In genomic region chr12:83349736-83350135, GRCm38 (mm10) we compare ENCODE assay signal across 21 mouse cellular contexts.
"Had no signal": no experiment of that assay in that cellular context is flagged by ENCODE, and none has a peak within 500 bp of the region (broad histone marks: within the 10 kb centered on the region; RNA-seq: fewer than 3 reads in every experiment).

No protein-coding gene starts in this region.

- DNase-seq: cerebellum, adult 9-10 months; cerebellum, adult 9-11 months; embryo, embryonic 11 days; forebrain, postnatal 0 days; gastrocnemius, adult 2 months; gastrocnemius, postnatal 10 days; gastrocnemius, postnatal 14 days; gastrocnemius, postnatal 25 days; gastrocnemius, postnatal 36 days; heart, adult 18-20 months had no signal

- H3K27me3 ChIP-seq: embryonic facial prominence, embryonic 12.5 days; embryonic facial prominence, embryonic 13.5 days; embryonic facial prominence, embryonic 15.5 days; forebrain, embryonic 12.5 days; forebrain, embryonic 13.5 days; forebrain, embryonic 15.5 days had no signal

- H3K4me1 ChIP-seq: embryonic facial prominence, embryonic 12.5 days; embryonic facial prominence, embryonic 13.5 days; embryonic facial prominence, embryonic 15.5 days; forebrain, embryonic 10.5 days; forebrain, embryonic 12.5 days; forebrain, embryonic 13.5 days; forebrain, embryonic 15.5 days had no signal

- H3K4me3 ChIP-seq: embryonic facial prominence, embryonic 10.5 days; embryonic facial prominence, embryonic 12.5 days; embryonic facial prominence, embryonic 13.5 days; embryonic facial prominence, embryonic 15.5 days; erythroblast, embryonic 14.5 days; forebrain, embryonic 10.5 days; forebrain, embryonic 12.5 days; forebrain, embryonic 13.5 days; forebrain, embryonic 15.5 days; gastrocnemius, adult 2 months; heart, adult 2 months; heart, embryonic 10.5 days had no signal

- H3K27ac ChIP-seq: embryonic facial prominence, embryonic 10.5 days; embryonic facial prominence, embryonic 12.5 days; embryonic facial prominence, embryonic 13.5 days; embryonic facial prominence, embryonic 15.5 days; forebrain, embryonic 10.5 days; forebrain, embryonic 12.5 days; forebrain, embryonic 13.5 days; forebrain, embryonic 15.5 days; gastrocnemius, adult 2 months; heart, adult 2 months; heart, embryonic 10.5 days had no signal
